Mouse (Mus musculus) lung, embryonic 16.5 days (tissue): ENCODE measurements at regions not wholly inside any gene's neighbourhood (a gene's known extent, or its start where the extent isn't known, plus 50 kb on each side); places are given as distances from the start of the nearest gene placed in this dataset.
A peak's percentile ranks its signal among the peaks of the same experiment; 100 is the strongest.

Source experiments
- ATAC-seq: fragments of 200-750 bp; cut with Nextera tagmentation; 2 replicates; pipeline ENCODE4 v1.8.0; 2017; ENCODE audit warnings: low read depth, mild to moderate bottlenecking, moderate library complexity
- H3K27ac ChIP-seq: fragments of 300-500 bp; sonication (generic); 2 replicates; pipeline ENCODE4 v1.5.1; 2014; ENCODE audit warnings: mild to moderate bottlenecking, control low read depth, low read length
- H3K27me3 ChIP-seq: fragments of 300-500 bp; sonication (generic); 2 replicates; pipeline ENCODE4 v1.6.1; 2014; ENCODE audit warnings: low read depth, low read length, mixed read lengths; ENCODE audit not compliant: control insufficient read depth, insufficient read depth
- H3K36me3 ChIP-seq: fragments of 300-500 bp; sonication (generic); 2 replicates; pipeline ENCODE4 v1.6.1; 2014; ENCODE audit warnings: low read length; ENCODE audit not compliant: control insufficient read depth, insufficient read depth
- H3K4me1 ChIP-seq: fragments of 300-500 bp; sonication (generic); replicated peaks from 2 replicates; pipeline ENCODE4 v1.6.1; 2014; ENCODE audit warnings: low read length, mixed read lengths; ENCODE audit not compliant: control insufficient read depth, insufficient read depth
- H3K4me2 ChIP-seq: fragments of 300-500 bp; sonication (generic); 2 replicates; pipeline ENCODE4 v1.6.1; 2014; ENCODE audit warnings: low read depth, low read length, control low read depth
- H3K4me3 ChIP-seq: fragments of 300-500 bp; sonication (generic); 2 replicates; pipeline ENCODE4 v1.5.1; 2014; ENCODE audit warnings: mild to moderate bottlenecking, low read length, control low read depth
- H3K9ac ChIP-seq: fragments of 300-500 bp; sonication (generic); 2 replicates; pipeline ENCODE4 v1.6.1; 2014; ENCODE audit warnings: low read length, control low read depth
- H3K9me3 ChIP-seq: fragments of 300-500 bp; sonication (generic); 2 replicates; pipeline ENCODE4 v1.6.1; 2016; ENCODE audit warnings: low read length; ENCODE audit not compliant: control insufficient read depth
- WGBS: fragments of 180-500 bp; shearing (Covaris S2); extraction: QIAGEN DNeasy Blood & Tissue Kit; methylation state at CpG from one replicate; pipeline ENCODE4 v1.1.7; 2014; 5-methylcytosine and 5-hydroxymethylcytosine counted together

GRCm38 (mm10) chr17:47262141-47262540 lies 106.5 kb upstream of the Mrps10 start:
- Histone ChIP-seq H3K4me1 (no peaks in the 10 kb centered on the region), H3K4me2 (no peak overlapping the region), H3K9ac (no peak overlapping the region), H3K36me3 (peaks cover 11% of the 10 kb centered on the region; the same call in 1 of the 2 replicates), H3K27me3 (no peaks in the 10 kb centered on the region), H3K9me3 (0 out of 2 replicates have a peak, but pooled peaks cover 2% of the 10 kb centered on the region), H3K4me3 (no peak overlapping the region), H3K27ac (no peak overlapping the region)
- 91% methylated on average over 5 of the region's 5 CpGs for WGBS
- ATAC-seq, result no peak

DNA sequence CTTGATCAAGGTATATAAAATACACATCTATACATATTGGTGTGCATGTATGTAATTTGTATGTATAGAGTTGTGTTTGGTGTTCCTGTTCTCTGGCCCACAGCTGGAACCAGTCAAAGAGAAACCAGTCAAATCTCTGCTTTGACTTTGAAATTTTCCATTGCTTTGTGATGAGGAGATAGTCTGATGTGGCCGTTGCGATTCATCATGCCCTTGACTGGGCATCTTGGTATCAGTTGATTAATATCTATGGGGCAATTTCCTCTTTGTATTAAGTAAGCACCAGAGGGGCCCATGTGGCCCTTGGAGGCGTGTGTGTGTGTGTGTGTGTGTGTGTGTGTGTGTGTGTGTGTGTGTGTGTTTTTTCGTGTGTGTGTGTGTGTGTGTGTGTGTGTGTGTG lies 107.7 kb upstream of the Mrps10 start:
- Histone ChIP-seq H3K36me3 (peaks cover 13% of the 10 kb centered on the region; the same call in 1 of the 2 replicates), H3K4me3 (no peak overlapping the region), H3K4me2 (no peak overlapping the region), H3K4me1 (no peaks in the 10 kb centered on the region), H3K9ac (no peak overlapping the region), H3K9me3 (0 out of 2 replicates have a peak, but pooled peaks cover 2% of the 10 kb centered on the region), H3K27me3 (no peaks in the 10 kb centered on the region), H3K27ac (no peak overlapping the region)
- no peak for ATAC-seq
- WGBS, result 73% methylated on average over 4 of the region's 4 CpGs

DNA sequence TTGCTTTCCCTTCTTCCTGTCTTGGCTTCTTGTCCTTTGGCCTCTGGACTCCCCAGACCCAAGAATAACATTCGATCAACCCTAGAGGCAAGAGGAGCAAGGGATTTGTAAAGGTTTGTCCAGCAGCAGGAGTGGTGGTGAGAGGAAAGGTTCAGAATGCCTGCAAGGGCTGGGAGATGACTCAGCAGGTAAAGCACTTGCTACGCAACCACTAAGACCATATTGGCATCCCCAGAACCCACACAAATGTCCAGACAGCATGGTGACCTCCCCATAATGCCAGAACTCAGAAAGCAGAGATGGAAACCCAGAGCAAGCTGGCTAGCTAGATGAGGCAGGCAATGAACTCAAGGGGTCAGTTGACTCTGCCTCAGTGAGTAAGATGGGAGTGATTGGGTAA lies 110.4 kb upstream of the Mrps10 start:
- Histone ChIP-seq H3K9me3 (0 out of 2 replicates have a peak, but pooled peaks cover 2% of the 10 kb centered on the region), H3K27ac (no peak overlapping the region), H3K4me2 (no peak overlapping the region), H3K9ac (no peak overlapping the region), H3K27me3 (no peaks in the 10 kb centered on the region), H3K4me1 (peaks cover 4% of the 10 kb centered on the region; the same call in 1 of the 2 replicates), H3K36me3 (peaks cover 13% of the 10 kb centered on the region; the same call in 1 of the 2 replicates), H3K4me3 (no peak overlapping the region)
- no peak for ATAC-seq
- 88% methylated on average over 2 of the region's 2 CpGs for WGBS

DNA sequence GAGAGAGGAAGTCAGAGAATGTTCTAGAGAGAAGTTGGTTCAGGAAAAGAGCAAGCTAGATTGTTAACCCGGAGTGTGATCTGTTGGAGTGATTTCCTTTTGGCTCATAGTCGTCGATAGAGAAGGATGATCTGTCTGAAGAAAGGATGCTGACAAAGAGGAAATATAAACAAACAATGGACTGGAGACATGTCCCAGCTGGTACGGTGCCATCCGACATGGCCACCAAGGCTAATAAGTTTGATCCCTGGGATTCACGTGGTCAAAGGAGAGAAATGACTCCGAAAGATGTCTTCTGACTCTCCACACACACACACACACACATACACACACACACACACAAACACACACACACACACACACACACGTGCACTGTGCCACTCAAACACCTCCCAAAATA lies 113.5 kb upstream of the Mrps10 start:
- Histone ChIP-seq H3K4me2 (no peak overlapping the region), H3K9me3 (0 out of 2 replicates have a peak, but pooled peaks cover 2% of the 10 kb centered on the region), H3K27ac (no peak overlapping the region), H3K27me3 (no peaks in the 10 kb centered on the region), H3K36me3 (peaks cover 14% of the 10 kb centered on the region; the same call in 1 of the 2 replicates), H3K4me3 (no peak overlapping the region), H3K4me1 (peaks cover 4% of the 10 kb centered on the region; the same call in 1 of the 2 replicates), H3K9ac (no peak overlapping the region)
- peak; percentile 43; the same call in 1 of the 2 replicates for ATAC-seq
- 47% methylated on average over 8 of the region's 8 CpGs for WGBS

DNA sequence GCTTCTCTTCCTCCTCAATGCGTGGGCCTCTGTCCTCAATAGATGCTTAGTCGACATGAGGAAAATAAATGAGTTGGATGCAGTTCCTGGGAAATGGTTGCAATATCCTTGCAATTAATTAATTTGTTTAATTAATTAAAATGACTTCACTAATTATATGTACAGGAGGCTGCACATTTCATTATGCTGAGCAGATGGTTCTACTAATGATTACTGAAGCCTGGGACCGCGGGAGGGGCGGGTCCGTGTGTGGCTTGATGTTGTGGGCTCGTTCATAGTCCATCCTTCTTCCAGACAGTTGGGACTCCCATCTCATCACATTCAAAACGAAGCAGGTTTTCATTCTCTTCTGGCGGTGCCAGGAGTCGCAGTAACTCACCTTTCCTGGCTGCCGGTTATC lies 114.7 kb upstream of the Mrps10 start:
- ATAC-seq, result no peak
- H3K27me3 ChIP-seq, result no peaks in the 10 kb centered on the region
- no peaks in the 10 kb centered on the region for H3K9me3 ChIP-seq
- 77% methylated on average over 11 of the region's 11 CpGs for WGBS
- H3K9ac ChIP-seq, result no peak overlapping the region
- H3K4me2 ChIP-seq, result no peak overlapping the region
- H3K4me1 ChIP-seq, result peaks cover 4% of the 10 kb centered on the region; the same call in 1 of the 2 replicates
- H3K36me3 ChIP-seq, result peaks cover 12% of the 10 kb centered on the region; the same call in 1 of the 2 replicates
- H3K4me3 ChIP-seq, result no peak overlapping the region
- no peak overlapping the region for H3K27ac ChIP-seq

DNA sequence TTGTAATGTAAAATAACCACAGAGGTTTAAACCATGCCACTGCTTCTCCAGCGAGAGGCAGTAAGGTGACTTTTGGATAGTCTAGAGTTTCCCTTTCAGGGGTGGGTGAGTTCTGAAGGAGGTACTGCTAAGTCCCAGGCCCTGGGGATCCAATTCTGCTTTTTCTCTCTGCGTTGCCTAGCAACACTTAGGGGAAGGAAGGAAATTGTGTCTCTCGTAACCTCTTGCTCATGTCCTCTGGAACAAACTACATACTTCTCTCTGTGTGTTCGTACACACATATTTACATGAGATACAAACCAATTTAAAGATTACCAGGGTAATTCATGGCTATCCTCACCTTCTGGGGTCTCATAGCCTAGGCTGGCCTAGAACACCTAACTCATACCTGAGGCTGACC lies 118.7 kb upstream of the Mrps10 start:
- no peak overlapping the region for H3K9ac ChIP-seq
- H3K27me3 ChIP-seq, result no peaks in the 10 kb centered on the region
- H3K27ac ChIP-seq, result no peak overlapping the region
- 77% methylated on average over 4 of the region's 4 CpGs for WGBS
- no peaks in the 10 kb centered on the region for H3K9me3 ChIP-seq
- no peak overlapping the region for H3K4me3 ChIP-seq
- no peak for ATAC-seq
- H3K36me3 ChIP-seq, result 0 out of 2 replicates have a peak, but pooled peaks cover 5% of the 10 kb centered on the region
- no peak overlapping the region for H3K4me2 ChIP-seq
- H3K4me1 ChIP-seq, result peaks cover 4% of the 10 kb centered on the region; the same call in 1 of the 2 replicates

DNA sequence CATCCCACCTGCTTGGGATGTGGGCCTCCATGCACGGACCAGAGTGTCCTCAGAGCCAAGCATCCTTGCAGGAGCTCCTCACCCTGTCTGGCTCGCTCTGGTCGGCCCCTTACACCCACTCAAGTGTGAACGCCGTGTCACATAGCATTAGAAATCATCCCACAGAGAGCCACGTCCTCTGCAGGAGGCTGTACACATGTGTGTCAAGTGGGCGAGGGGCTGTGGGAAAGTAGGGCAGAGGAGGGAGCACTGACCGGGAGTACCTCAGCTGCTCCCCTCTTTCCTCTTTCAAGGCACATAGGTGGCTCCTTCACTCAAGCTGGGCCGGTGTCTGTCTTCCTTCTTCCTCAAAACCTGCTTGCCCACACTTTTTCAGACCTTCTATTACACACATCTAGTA lies 119.5 kb upstream of the Mrps10 start:
- ATAC-seq, result no peak
- H3K36me3 ChIP-seq, result 0 out of 2 replicates have a peak, but pooled peaks cover 5% of the 10 kb centered on the region
- no peaks in the 10 kb centered on the region for H3K27me3 ChIP-seq
- H3K9ac ChIP-seq, result no peak overlapping the region
- WGBS, result 83% methylated on average over 9 of the region's 9 CpGs
- H3K4me3 ChIP-seq, result no peak overlapping the region
- H3K4me1 ChIP-seq, result no peaks in the 10 kb centered on the region; the same call in 1 of the 2 replicates
- no peaks in the 10 kb centered on the region for H3K9me3 ChIP-seq
- no peak overlapping the region for H3K4me2 ChIP-seq
- no peak overlapping the region for H3K27ac ChIP-seq

- no peaks in the 10 kb centered on the region for H3K27me3 ChIP-seq
- H3K4me1 ChIP-seq, result no peaks in the 10 kb centered on the region; the same call in 1 of the 2 replicates
- H3K4me3 ChIP-seq, result no peak overlapping the region
- peaks cover 6% of the 10 kb centered on the region for H3K36me3 ChIP-seq
- no peaks in the 10 kb centered on the region for H3K9me3 ChIP-seq
- 68% methylated on average over 3 of the region's 3 CpGs for WGBS
- no peak overlapping the region for H3K27ac ChIP-seq
- H3K9ac ChIP-seq, result no peak overlapping the region
- H3K4me2 ChIP-seq, result no peak overlapping the region
- ATAC-seq, result peak; percentile 36; the same call in 1 of the 2 replicates
These were observed 120.6 kb upstream of the Mrps10 start for GRCm38 (mm10) chr17:47248053-47248452.

DNA sequence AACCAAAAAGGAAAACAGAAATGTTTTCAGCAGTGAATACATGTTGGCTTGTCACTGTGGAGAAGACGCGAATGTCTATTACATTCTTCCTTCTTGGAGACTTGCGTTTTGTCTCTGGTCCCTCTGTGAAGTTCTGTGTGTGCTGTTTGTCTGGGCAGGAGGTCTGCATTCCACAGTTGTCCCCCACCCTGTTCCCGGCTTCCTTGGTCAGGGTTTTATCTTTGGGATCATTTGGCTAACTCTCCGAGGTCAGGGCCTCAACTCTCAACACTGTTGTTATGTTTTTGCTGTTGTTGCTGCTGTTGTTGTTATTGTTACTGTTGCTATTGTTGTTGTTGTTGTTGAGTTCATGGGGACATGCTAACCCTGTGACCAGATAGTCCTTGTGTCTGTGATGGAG lies 121.2 kb upstream of the Mrps10 start:
- WGBS, result 61% methylated on average over 5 of the region's 5 CpGs
- H3K4me2 ChIP-seq, result no peak overlapping the region
- 0 out of 2 replicates have a peak, but pooled peaks have one; percentile 8 for ATAC-seq
- no peaks in the 10 kb centered on the region for H3K9me3 ChIP-seq
- no peaks in the 10 kb centered on the region; the same call in 1 of the 2 replicates for H3K4me1 ChIP-seq
- H3K36me3 ChIP-seq, result peaks cover 7% of the 10 kb centered on the region
- H3K4me3 ChIP-seq, result no peak overlapping the region
- H3K27ac ChIP-seq, result no peak overlapping the region
- no peak overlapping the region for H3K9ac ChIP-seq
- no peaks in the 10 kb centered on the region for H3K27me3 ChIP-seq
